Mouse (Mus musculus): ENCODE data around the gene Parp3.

DNA sequence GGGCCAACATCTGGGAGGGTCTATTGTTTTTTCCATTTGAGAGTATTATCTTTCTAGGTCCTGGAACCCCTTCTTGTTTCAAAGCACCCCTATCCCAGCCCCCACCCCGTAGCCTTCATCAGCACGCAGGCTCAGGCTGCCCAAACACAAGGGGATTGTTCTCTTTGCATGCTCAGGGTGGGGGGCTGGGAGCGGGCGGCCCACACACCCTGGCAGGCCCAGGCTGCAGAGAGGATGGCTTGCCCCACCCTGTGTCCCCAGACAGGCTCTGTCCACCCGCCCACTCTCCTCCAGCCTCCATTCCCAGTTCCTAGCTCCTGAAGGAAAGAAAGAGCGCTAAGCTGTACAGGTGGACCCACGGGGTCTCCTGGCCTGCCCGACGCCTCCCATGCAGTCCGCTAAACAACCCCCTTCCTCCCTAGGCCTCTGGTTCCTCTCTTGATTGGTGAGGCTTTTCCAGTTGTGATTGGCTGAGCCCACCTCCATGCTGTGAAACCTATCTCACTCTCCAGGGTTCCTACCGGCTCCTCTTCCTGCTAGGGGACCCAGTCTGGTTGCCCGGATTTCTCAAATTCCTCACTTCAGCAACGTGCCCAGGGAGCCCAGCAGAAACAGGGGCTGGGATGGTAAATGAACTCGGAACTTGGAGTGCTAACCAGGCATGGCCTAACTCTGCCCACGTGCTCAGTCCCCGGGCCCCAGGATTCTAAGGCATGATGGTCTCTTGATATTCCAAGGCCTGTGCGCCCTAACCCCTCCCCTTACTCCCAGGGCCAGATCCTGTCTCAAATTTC lies 21.7 kb downstream of the Parp3 start:
- TF ChIP-seq CTCF (IDR thresholded peaks at IDR 0.05 in 2 of 3, conservative IDR thresholded peaks at IDR 0.05 in 1 of 3; ENCODE audit: control insufficient read depth in 1 of 3, insufficient read depth in 1 of 3, low read depth in 2 of 3, low read length in 3 of 3, poor library complexity in 1 of 3, severe bottlenecking in 1 of 3) (no peak), POLR2A (IDR thresholded peaks at IDR 0.05; ENCODE audit: control insufficient read depth in 1 of 2, insufficient read depth in 1 of 2, low read depth in 1 of 2, low read length in 2 of 2, poor library complexity in 1 of 2) (no peak), BHLHE40 (IDR thresholded peaks at IDR 0.05; ENCODE audit: borderline replicate concordance, low read depth, low read length) (no peak), GATA1 (IDR thresholded peaks at IDR 0.05; ENCODE audit: low read depth, low read length) (no peak), MXI1 (IDR thresholded peaks at IDR 0.05; ENCODE audit: low read depth, low read length) (no peak), USF1 (IDR thresholded peaks at IDR 0.05; ENCODE audit: low read depth, low read length) (no peak), JUND (IDR thresholded peaks at IDR 0.05; ENCODE audit: low read depth, low read length) (no peak), RCOR1 (IDR thresholded peaks at IDR 0.05; ENCODE audit: low read depth, low read length) (no peak), SMC3 (IDR thresholded peaks at IDR 0.05; ENCODE audit: low read depth, low read length) (no peak), RAD21 (IDR thresholded peaks at IDR 0.05; ENCODE audit: low read depth, low read length) (no peak), HCFC1 (IDR thresholded peaks at IDR 0.05; ENCODE audit: low read depth, low read length) (no peak), TAL1 (IDR thresholded peaks at IDR 0.05; ENCODE audit: low read length) (no peak)
